Mouse (Mus musculus): ENCODE results near the gene Nipal1.

DNA sequence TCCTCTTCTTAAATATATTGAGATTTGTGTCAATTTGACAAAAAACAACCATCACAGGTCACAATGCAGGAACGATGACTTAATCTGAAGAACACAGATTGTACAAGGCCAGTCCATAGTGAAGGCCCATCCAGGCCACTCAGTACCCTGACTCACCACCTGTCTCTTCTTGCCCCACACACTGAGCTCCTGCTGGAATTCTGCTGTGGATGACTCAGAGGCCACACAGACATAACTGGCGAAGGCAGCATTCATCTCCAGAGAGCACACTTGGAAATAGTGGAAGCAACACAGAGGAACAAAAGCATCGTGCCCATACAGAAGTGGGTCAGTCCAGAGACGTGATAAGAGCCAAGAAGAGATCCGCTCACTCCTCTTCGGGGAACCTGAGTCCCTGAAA is 17.6 kb upstream of the Nipal1 start:
- no peak for TF ChIP-seq POLR2A (IDR thresholded peaks at IDR 0.05; ENCODE audit: low read depth, low read length)
- no peak for TF ChIP-seq CTCF (IDR thresholded peaks at IDR 0.05; ENCODE audit: extremely low read depth, insufficient read depth, insufficient read length, insufficient replicate concordance)
